Mouse (Mus musculus): ENCODE data around the gene Wnt10a.

The Wnt10a gene

DNA sequence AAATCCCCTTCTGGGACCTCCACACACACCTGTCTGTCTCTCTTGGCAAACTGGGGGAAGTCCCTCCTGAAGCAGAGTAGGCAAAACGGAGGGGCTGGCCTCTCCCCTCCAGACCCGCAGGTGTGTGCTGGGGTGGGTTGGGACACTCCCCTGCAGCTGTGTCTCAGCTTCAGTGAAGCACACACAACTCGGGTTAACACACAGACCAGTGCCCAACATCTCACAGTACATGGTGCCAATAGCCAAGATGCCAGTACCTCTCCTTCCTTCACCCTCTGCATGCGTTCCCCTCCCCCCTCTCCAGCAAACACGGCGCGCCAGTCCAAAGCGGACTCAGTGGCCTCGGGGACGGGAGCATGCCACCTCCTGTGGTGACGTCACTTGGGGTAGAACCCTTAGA, at the start of gene Wnt10a:
Gene Wnt10a, plus strand, starts transcription at position 268 of the 400 bp plus-strand sequence.
- no peak for DNase-seq (ENCODE audit: low read depth, low spot score)

DNA sequence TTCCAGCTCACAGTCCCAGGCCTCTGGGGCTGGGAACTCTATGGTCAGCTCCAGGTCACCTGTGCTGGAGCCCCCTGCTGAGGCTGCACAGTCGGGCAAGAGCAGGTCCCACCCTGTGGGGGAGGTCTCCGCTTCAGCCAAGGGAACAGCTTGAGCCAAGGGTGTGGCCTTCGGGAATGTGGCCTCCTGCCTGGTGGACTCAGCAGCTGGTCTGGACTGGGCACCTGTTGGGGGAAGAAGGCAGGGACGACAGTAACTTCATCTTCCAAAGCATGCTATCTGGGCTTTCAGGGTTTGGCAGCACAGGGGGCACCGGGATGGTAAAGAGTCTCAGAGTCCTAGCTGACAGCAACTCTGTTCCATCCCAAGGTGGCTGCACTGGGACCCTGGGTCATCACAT, 44.0 kb upstream of the Wnt10a start:
- DNase-seq (ENCODE audit: low read depth, low spot score), result no peak

DNA sequence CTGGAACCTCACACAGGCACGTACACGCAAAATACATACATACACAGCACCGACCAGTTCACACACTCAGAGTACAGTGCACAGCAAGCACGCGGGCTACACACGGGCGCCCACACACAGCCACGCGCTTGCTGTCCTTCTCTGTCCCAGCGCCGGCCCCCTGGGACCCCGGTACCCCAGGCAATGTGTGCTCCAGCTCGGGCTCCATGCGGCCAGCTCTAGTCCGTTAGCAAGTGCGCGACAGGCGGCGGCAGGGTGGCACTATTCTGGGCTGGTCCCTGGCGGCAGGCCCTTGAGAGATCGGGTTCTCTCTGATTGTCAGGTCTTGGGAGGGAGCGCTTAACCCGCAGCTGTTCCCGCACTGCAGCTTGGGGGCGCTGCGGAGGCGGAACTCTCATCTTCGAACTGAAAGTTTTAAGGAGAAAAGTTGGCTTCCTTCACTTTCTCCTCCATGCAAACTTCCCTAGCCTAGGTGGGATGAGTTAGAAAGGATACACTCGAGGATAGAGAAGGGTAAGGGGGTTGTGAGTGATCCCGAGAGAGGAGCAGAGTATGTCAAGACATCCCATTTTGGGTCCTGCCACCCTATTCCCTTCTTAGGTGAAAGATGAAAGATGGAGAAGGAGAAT, 42.6 kb upstream of the Wnt10a start, which contains the start of gene Prkag3:
Gene Prkag3, minus strand, starts transcription at position 579 of the 629 bp plus-strand sequence.
- peak; percentile 53 for DNase-seq (ENCODE audit: low read depth, low spot score)

DNA sequence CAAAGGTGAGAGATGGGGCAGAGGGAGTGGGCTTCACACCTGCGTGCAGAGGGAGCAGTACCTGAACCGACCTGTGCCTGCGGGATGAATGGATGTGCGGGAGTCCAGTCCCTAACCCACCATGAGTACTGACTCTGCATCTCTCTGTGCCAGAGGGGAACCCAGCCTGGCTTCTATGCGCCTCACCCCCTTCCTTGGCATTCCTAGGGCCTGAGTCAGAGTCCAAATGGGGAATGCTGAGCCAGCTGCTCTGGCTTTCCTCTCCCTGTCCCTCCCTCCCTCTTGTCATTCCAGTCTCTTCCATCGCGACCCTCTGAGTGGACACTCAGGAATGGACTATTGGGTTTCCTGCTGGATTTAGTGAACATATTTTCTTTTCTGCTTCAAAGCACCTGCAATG, 42.0 kb upstream of the Wnt10a start:
- DNase-seq (ENCODE audit: low read depth, low spot score), result no peak

GRCm38 (mm10) chr1:74750683-74751082, 40.6 kb upstream of the Wnt10a start:
- no peak for DNase-seq (ENCODE audit: low read depth, low spot score)

- DNase-seq (ENCODE audit: low read depth, low spot score), result no peak
Measured at GRCm38 (mm10) chr1:74752150-74752549, 39.2 kb upstream of the Wnt10a start.

DNA sequence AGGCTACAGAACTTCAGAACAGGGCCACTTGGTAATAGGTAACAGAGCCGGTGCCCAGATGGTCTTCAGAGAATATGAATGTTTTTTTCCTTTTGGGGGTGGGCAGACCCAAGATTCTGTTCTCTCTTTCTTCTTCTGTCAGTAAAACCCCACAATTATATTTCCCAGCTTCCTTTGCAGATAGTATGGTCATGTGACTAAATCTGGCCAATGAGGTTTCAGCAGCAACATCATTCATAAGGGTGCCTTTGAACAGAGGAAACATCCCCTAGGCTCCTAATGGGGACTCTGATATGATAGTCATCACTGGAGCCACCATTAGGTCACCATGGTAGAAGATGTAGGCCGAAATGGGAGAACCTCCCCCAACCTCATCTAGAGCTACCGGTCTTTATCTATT, 38.5 kb upstream of the Wnt10a start:
- DNase-seq (ENCODE audit: low read depth, low spot score), result no peak

- no peak for DNase-seq (ENCODE audit: low read depth, low spot score)
Measured at GRCm38 (mm10) chr1:74753266-74753974, 37.9 kb upstream of the Wnt10a start.

GRCm38 (mm10) chr1:74754175-74754785, 37.0 kb upstream of the Wnt10a start:
- DNase-seq (ENCODE audit: low read depth, low spot score), result no peak

- DNase-seq (ENCODE audit: low read depth, low spot score), result peak; percentile 68
Measured at GRCm38 (mm10) chr1:74759773-74760172, 31.5 kb upstream of the Wnt10a start.

GRCm38 (mm10) chr1:74763081-74763480, 28.2 kb upstream of the Wnt10a start:
- DNase-seq (ENCODE audit: low read depth, low spot score), result peak; percentile 92

GRCm38 (mm10) chr1:74770727-74771466, 20.4 kb upstream of the Wnt10a start:
- DNase-seq (ENCODE audit: low read depth, low spot score), result no peak

GRCm38 (mm10) chr1:74771467-74771844, 19.9 kb upstream of the Wnt10a start:
- DNase-seq (ENCODE audit: low read depth, low spot score), result no peak

DNA sequence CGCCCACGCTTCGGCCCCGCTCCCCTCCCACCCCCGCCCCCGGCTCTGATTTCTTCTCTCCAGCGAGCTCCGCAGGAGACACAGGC, 19.6 kb upstream of the Wnt10a start, which contains the start of gene Wnt6:
Gene Wnt6, plus strand, starts transcription at position 48 of the 86 bp plus-strand sequence.
- no peak for DNase-seq (ENCODE audit: low read depth, low spot score)

DNA sequence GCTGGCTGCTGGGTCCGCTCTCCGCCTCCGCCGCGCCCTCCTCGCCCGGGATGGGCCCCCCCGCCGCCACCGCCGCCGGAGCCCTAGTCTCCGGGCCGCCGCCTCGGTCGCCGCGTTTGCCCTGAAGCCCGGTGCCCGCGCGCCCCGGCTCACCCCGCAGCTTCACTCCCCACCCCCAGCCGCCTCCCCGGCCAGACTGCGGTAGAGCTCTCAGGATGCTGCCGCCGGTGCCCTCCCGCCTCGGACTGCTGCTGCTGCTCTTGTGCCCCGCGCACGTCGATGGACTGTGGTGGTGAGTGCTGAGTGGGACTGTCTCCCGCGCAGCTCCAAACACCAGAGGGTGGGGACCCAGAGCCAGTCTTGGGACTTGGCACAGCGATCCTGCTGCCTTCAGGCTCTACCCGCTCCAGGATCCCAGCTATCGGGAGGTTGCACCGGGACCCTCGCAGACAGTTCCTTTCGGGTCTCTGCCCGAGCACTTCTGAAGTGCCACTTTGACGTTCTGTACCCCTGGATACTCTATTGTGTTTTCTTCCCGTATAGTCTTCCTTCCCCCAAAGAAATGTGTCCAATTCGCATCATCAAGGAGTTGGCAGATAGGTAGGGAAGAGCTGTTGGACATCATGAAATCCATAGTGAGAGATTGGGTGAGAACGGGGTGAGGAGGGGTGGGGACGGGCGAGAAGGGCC, 19.2 kb upstream of the Wnt10a start:
- DNase-seq (ENCODE audit: low read depth, low spot score), result no peak

DNA sequence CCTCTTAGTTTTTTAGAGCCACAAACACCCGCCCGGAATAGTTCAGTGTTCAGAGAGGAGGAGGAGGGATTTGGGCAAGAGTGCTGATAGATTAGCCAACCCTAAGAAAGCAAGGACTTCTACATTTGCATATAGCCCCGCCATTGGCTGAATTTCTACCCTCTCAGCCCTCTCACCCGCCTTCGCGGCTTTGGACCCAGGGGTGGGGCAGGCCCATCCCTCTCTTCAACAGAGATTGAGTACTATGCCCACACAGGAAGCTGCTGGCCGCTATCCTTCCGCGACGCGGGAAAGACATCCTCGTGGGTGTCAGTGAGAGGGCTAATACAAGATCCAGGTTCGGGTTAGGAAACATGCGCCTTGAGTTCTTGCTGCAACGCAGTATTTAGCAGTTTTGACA, 18.2 kb upstream of the Wnt10a start:
- peak; percentile 82 for DNase-seq (ENCODE audit: low read depth, low spot score)

DNA sequence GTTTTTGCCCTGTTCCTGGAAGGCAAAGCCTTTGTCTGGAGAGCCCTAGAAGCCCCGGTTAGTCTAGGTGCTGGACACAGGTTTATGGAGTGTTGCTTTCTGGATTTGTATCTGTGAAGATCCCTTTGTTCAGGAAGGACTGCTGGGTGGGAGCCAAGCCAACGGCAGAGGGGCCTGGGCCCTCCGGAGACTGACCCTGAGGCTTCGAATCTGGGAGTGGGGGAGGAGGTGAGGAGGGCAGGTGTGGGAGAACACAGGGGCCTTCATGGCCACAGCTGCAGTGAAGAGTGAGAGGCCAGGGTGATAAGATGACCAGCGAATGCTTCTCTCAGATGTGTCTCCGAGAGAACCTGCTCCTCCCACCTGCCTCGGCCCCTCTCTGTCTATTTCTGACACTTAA, 17.3 kb upstream of the Wnt10a start:
- no peak for DNase-seq (ENCODE audit: low read depth, low spot score)

GRCm38 (mm10) chr1:74775816-74776215, 15.5 kb upstream of the Wnt10a start:
- no peak for DNase-seq (ENCODE audit: low read depth, low spot score)

- no peak for DNase-seq (ENCODE audit: low read depth, low spot score)
Measured at GRCm38 (mm10) chr1:74778934-74779486, 12.3 kb upstream of the Wnt10a start.

GRCm38 (mm10) chr1:74782045-74782444, 9.3 kb upstream of the Wnt10a start:
- no peak for DNase-seq (ENCODE audit: low read depth, low spot score)

GRCm38 (mm10) chr1:74783554-74783953, 7.8 kb upstream of the Wnt10a start:
- DNase-seq (ENCODE audit: low read depth, low spot score), result no peak

Data from brain, adult 2 months (tissue).